Mouse (Mus musculus) natural killer cell, adult 2 months (primary cell): ENCODE measurements around the gene Gmpr2.

Source experiments
- DNase-seq, 2 experiments: peaks; one replicate each; pipeline ENCODE4 v3.0.0; 2022; ENCODE audit warnings: low spot score in 2 of 2

The Gmpr2 gene

GRCm38 (mm10) chr14:55681160-55682117 lies 9.7 kb downstream of the Gmpr2 start, which contains the start of gene Tinf2:
Gene Tinf2, minus strand, starts transcription at chr14:55681820.
- DNase-seq, result peak; percentile 96

GRCm38 (mm10) chr14:55682118-55682493 lies 10.4 kb downstream of the Gmpr2 start:
- DNase-seq, result no peak

GRCm38 (mm10) chr14:55689433-55689832 lies 17.7 kb downstream of the Gmpr2 start:
- DNase-seq, result no peak

GRCm38 (mm10) chr14:55697226-55697625 lies 25.5 kb downstream of the Gmpr2 start:
- DNase-seq, result no peak

GRCm38 (mm10) chr14:55701131-55701530 lies 29.4 kb downstream of the Gmpr2 start:
- DNase-seq, result no peak

GRCm38 (mm10) chr14:55702761-55703160 lies 31.0 kb downstream of the Gmpr2 start:
- DNase-seq, result no peak

- no peak for DNase-seq
These were observed 34.4 kb downstream of the Gmpr2 start for GRCm38 (mm10) chr14:55706051-55706600.

GRCm38 (mm10) chr14:55707397-55707796 lies 35.7 kb downstream of the Gmpr2 start:
- DNase-seq, result no peak

- DNase-seq, result no peak
These were observed 37.8 kb downstream of the Gmpr2 start for GRCm38 (mm10) chr14:55709509-55709908.

- no peak for DNase-seq
These were observed 40.0 kb downstream of the Gmpr2 start for GRCm38 (mm10) chr14:55711786-55712185.

GRCm38 (mm10) chr14:55713007-55713728 lies 41.4 kb downstream of the Gmpr2 start:
- no peak for DNase-seq

- no peak for DNase-seq
These were observed 42.0 kb downstream of the Gmpr2 start, which contains the start of gene Tgm1 for GRCm38 (mm10) chr14:55713729-55714122. Gene Tgm1, minus strand, starts transcription at chr14:55713926.

- no peak for DNase-seq
These were observed 43.2 kb downstream of the Gmpr2 start for GRCm38 (mm10) chr14:55714893-55715292.

- no peak for DNase-seq
These were observed 44.5 kb downstream of the Gmpr2 start for GRCm38 (mm10) chr14:55716271-55716670.

- DNase-seq, result no peak
These were observed 45.1 kb downstream of the Gmpr2 start for GRCm38 (mm10) chr14:55716884-55717283.

GRCm38 (mm10) chr14:55719737-55720136 lies 48.0 kb downstream of the Gmpr2 start:
- no peak for DNase-seq

GRCm38 (mm10) chr14:55720666-55721065 lies 48.9 kb downstream of the Gmpr2 start:
- no peak for DNase-seq

GRCm38 (mm10) chr14:55721076-55721475 lies 49.3 kb downstream of the Gmpr2 start:
- no peak for DNase-seq

GRCm38 (mm10) chr14:55721700-55722437 lies 50.1 kb downstream of the Gmpr2 start, which contains the start of gene Rabggta:
Gene Rabggta, minus strand, starts transcription at chr14:55722263.
- peak; percentile 88 to 94 for DNase-seq

- no peak for DNase-seq
These were observed 50.8 kb downstream of the Gmpr2 start for GRCm38 (mm10) chr14:55722438-55722945.

GRCm38 (mm10) chr14:55723433-55723832 lies 51.7 kb downstream of the Gmpr2 start:
- no peak for DNase-seq
